Mouse (Mus musculus) liver, adult 2 months (tissue): ENCODE measurements at regions not wholly inside any gene's neighbourhood (a gene's known extent, or its start where the extent isn't known, plus 50 kb on each side); places are given as distances from the start of the nearest gene placed in this dataset.
"Not testable (repeated sequence)": the region's sequence is repeated elsewhere in the genome, so short reads cannot be mapped to it uniquely, and the experiment has no call there.

ENCODE experiments used
- DNase-seq: peaks from one replicate; pipeline ENCODE4 v3.0.0-alpha.2; 2011; ENCODE audit warnings: low read depth, low spot score; ENCODE audit errors: extremely low read depth
- H3K27ac ChIP-seq: fragments of 200-500 bp; replicated peaks from 2 replicates; pipeline ENCODE4 v1.5.1; 2012; ENCODE audit warnings: low read depth, mild to moderate bottlenecking, control low read depth, inconsistent platforms, low read length; ENCODE audit not compliant: insufficient read depth
- H3K27me3 ChIP-seq: fragments of 200-500 bp; 2 replicates; pipeline ENCODE4 v1.6.1; 2012; ENCODE audit warnings: mild to moderate bottlenecking, moderate library complexity, low read length, inconsistent platforms; ENCODE audit not compliant: control insufficient read depth, insufficient read depth
- H3K36me3 ChIP-seq: fragments of 200-500 bp; 2 replicates; pipeline ENCODE4 v1.6.1; 2012; ENCODE audit warnings: low read length, inconsistent platforms; ENCODE audit not compliant: control insufficient read depth, insufficient read depth
- H3K4me1 ChIP-seq: fragments of 200-500 bp; 2 replicates; pipeline ENCODE4 v1.6.1; 2011; ENCODE audit warnings: low read length; ENCODE audit not compliant: control insufficient read depth, insufficient read depth
- H3K4me3 ChIP-seq: fragments of 200-500 bp; 2 replicates; pipeline ENCODE4 v1.5.1; 2011; ENCODE audit warnings: low read depth, mild to moderate bottlenecking, control low read depth, low read length, moderate library complexity; ENCODE audit not compliant: insufficient read depth
- H3K79me2 ChIP-seq: fragments of 200-500 bp; 2 replicates; pipeline ENCODE4 v1.6.1; 2012; ENCODE audit warnings: inconsistent platforms, mild to moderate bottlenecking, low read length, moderate library complexity; ENCODE audit not compliant: control insufficient read depth, insufficient read depth
- H3K9ac ChIP-seq: fragments of 200-500 bp; 2 replicates; pipeline ENCODE4 v1.6.1; 2012; ENCODE audit warnings: low read depth, mild to moderate bottlenecking, control low read depth, inconsistent platforms, low read length
- CTCF ChIP-seq: fragments of 200-500 bp; IDR thresholded peaks from 2 replicates; pipeline ENCODE4 v1.5.1; 2011; ENCODE audit warnings: low read depth, low read length, control low read depth
- POLR2A ChIP-seq: fragments of 200-500 bp; IDR thresholded peaks from 2 replicates; pipeline ENCODE4 v1.6.1; 2011; ENCODE audit warnings: low read length, control low read depth; ENCODE audit not compliant: insufficient read depth; ENCODE audit errors: extremely low read depth
- WGBS: fragments of 180-500 bp; shearing (Covaris S2); methylation state at CpG from one replicate; pipeline ENCODE4 v1.1.7; 2018; 5-methylcytosine and 5-hydroxymethylcytosine counted together

DNA sequence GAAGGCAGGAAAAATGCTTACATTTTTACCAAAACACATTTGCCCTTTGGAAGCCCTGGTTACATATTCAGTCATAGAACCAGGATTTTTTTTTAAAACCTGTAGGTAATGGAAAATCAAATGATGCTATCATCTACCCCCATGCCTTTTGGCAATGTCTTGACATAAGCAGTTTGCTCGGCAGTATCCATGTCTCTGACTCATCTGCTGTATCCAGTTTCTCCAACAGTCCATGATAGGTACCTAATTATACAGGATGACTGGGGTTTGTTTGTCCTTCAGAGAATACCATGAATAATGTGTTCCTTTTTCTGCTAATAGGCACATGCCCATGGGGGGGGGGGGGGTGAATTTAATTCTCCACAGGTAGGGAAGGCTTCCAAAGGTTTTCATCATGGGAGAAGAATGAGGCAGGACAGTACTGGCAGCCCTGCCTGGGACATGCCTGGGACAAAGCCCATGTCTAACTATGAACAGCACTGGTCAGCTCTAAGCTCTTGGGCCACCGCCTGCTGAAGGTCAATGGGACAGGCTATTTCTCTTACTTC, 122.9 kb downstream of the Cand1 start:
- Histone ChIP-seq H3K27me3 (no peaks in the 10 kb centered on the region), H3K36me3 (no peaks in the 10 kb centered on the region), H3K79me2 (no peaks in the 10 kb centered on the region), H3K27ac (no peak overlapping the region), H3K4me3 (no peak overlapping the region), H3K9ac (no peak overlapping the region), H3K4me1 (peaks cover 6% of the 10 kb centered on the region)
- TF ChIP-seq CTCF (no peak), POLR2A (no peak)
- 82% methylated on average over 2 of the region's 2 CpGs for whole genome bisulfite sequencing
- DNase-seq = no peak

DNA sequence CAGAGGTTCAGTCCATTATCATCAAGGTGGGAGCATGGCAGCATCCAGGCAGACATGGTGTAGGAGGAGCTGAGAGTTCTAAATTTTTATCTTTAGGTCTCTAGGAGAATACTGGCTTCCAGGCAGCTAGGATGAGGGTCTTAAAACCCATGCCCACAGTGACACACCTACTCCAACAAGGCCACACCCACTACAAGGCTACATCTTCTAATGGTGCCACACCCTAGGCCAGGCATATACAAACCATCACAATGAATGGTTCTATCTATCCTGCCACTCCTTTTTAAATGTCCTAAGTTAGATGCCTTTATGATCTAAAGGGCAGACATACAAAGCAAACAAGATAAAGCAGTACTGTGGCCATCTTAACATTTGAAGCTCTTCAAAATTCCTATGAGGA, 124.7 kb downstream of the Cand1 start:
- H3K27me3 ChIP-seq, H3K4me1 ChIP-seq, H3K9ac ChIP-seq, H3K4me3 ChIP-seq, H3K27ac ChIP-seq, H3K36me3 ChIP-seq, DNase-seq, H3K79me2 ChIP-seq: not testable (repeated sequence)

DNA sequence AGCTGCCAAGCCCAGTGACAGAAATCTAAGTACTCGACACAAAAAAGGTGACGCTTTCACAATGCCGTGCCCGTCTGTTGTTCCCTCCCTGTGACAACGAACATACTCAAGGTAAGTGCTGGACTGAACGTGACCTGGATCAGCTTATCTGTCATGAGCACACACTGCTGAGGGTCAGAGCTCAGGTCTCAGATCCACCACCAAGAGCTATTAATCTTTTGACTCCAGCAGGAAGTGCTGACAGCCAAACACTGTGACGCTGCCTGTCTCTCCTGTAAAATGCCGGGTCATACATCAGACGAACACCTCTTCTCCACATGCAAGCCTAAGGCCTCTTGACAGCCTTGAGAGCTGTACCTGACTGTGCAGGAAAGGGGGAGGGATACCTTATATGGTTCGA, 125.2 kb downstream of the Cand1 start:
- H3K4me1 ChIP-seq = peaks cover 4% of the 10 kb centered on the region; the same call in 1 of the 2 replicates
- H3K27me3 ChIP-seq = no peaks in the 10 kb centered on the region
- DNase-seq = peak; percentile 53
- 22% methylated on average over 10 of the region's 10 CpGs for WGBS
- no peaks in the 10 kb centered on the region for H3K79me2 ChIP-seq
- TF ChIP-seq POLR2A (no peak), CTCF (no peak)
- H3K36me3 ChIP-seq = no peaks in the 10 kb centered on the region
- no peak overlapping the region for H3K4me3 ChIP-seq
- no peak overlapping the region for H3K27ac ChIP-seq
- H3K9ac ChIP-seq = 0 out of 2 replicates have a peak overlapping the region, but pooled peaks have one; percentile 17

DNA sequence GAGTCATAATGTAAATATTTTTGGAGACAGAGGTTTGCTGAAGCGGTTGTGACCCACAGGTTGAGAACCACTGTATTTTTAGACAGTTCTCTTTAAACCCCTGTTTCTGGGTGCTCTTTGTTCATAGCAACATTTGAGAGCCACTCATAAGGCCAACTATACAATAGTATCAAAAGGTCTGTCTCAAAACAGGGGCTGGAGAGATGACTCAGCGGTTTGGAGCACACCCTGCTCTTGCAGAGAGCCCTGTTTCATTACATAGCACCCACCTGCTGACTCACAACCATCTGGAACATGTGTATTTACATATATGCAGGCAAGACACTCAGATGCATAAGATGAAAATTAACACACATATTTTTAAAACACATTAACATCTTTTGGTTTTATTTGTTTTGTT, 128.0 kb downstream of the Cand1 start:
- H3K4me1 ChIP-seq = peaks cover 4% of the 10 kb centered on the region; the same call in 1 of the 2 replicates

DNA sequence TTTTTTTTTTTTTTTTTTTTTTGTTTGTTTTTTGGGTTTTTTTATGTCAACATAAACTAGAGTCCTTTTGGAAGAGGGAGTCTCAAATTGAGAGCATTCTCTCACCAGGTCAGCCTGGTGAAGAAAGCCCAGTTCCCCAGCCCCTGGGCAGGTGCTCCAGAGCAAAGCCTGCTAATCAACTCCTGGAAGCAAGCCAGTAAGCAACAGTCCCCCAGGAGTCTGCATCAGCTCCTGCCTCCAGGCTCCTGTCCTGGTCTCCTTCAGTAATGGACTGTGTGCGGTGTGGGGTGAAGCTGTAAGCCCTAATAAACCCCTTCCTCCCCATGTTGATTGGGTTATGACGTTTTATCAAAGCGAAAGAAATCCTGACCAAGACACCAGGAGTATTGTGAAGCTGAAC, 128.4 kb downstream of the Cand1 start:
- Histone ChIP-seq H3K79me2 (no peaks in the 10 kb centered on the region), H3K27me3 (no peaks in the 10 kb centered on the region), H3K36me3 (no peaks in the 10 kb centered on the region), H3K4me1 (peaks cover 4% of the 10 kb centered on the region; the same call in 1 of the 2 replicates), H3K9ac (no peak overlapping the region), H3K4me3 (no peak overlapping the region), H3K27ac (no peak overlapping the region)
- DNase-seq = no peak
- TF ChIP-seq CTCF (no peak), POLR2A (no peak)
- 76% methylated on average over 3 of the region's 3 CpGs for WGBS

More for the DNA sequence above, 128.0 kb downstream of the Cand1 start:
- no peaks in the 10 kb centered on the region for H3K79me2 ChIP-seq
- no peaks in the 10 kb centered on the region for H3K36me3 ChIP-seq
- H3K4me3 ChIP-seq = no peak overlapping the region
- H3K27me3 ChIP-seq = no peaks in the 10 kb centered on the region
- no peak for TF ChIP-seq CTCF
- TF ChIP-seq POLR2A = no peak
- 79% methylated on average over 2 of the region's 2 CpGs for WGBS
- DNase-seq = no peak
- no peak overlapping the region for H3K9ac ChIP-seq
- no peak overlapping the region for H3K27ac ChIP-seq

DNA sequence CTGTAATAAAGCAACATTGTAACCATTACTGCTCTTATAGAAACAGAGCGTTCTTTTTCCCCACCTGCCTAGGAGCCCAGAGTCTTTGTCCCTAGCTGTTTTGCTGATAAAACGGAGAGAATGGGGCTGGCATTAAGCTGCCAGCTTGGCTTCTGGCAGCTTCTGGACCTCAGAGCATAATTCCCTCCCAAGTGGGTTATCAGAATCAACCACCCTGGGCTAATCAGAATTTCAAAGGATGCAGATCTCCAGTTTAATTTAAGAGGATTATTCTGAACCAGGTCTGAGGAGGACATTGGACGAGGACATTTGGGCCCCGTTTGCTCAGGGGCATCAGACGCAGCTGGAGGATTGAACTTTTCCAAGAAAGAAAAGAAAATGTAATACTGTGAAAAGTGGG, 129.2 kb downstream of the Cand1 start:
- Histone ChIP-seq H3K4me1 (peaks cover 4% of the 10 kb centered on the region; the same call in 1 of the 2 replicates), H3K27ac (no peak overlapping the region), H3K4me3 (no peak overlapping the region), H3K36me3 (no peaks in the 10 kb centered on the region), H3K9ac (no peak overlapping the region), H3K79me2 (no peaks in the 10 kb centered on the region), H3K27me3 (no peaks in the 10 kb centered on the region)
- no peak for TF ChIP-seq POLR2A
- TF ChIP-seq CTCF = no peak
- 81% methylated on average over 5 of the region's 5 CpGs for whole genome bisulfite sequencing
- no peak for DNase-seq
